Mouse (Mus musculus) midbrain, embryonic 11.5 days (tissue): ENCODE measurements at regions not wholly inside any gene's neighbourhood (a gene's known extent, or its start where the extent isn't known, plus 50 kb on each side); places are given as distances from the start of the nearest gene placed in this dataset.

ENCODE experiments used
- ATAC-seq: fragments of 200-750 bp; cut with Nextera tagmentation; 2 replicates; pipeline ENCODE4 v1.8.0; 2017; ENCODE audit warnings: moderate TSS enrichment, moderate library complexity; ENCODE audit not compliant: low FRiP score
- DNase-seq: peaks from one replicate; pipeline ENCODE4 v3.0.0; 2015; ENCODE audit warnings: low spot score; ENCODE audit errors: missing footprints
- H3K27ac ChIP-seq: fragments of 300-500 bp; sonication (generic); 2 replicates; pipeline ENCODE4 v1.5.1; 2014; ENCODE audit warnings: low read depth, low read length
- H3K27me3 ChIP-seq: fragments of 300-500 bp; sonication (generic); 2 replicates; pipeline ENCODE4 v1.6.1; 2014; ENCODE audit warnings: mild to moderate bottlenecking, low read length, moderate library complexity, mixed read lengths; ENCODE audit not compliant: control insufficient read depth, insufficient read depth
- H3K36me3 ChIP-seq: fragments of 300-500 bp; sonication (generic); 2 replicates; pipeline ENCODE4 v1.6.1; 2014; ENCODE audit warnings: mild to moderate bottlenecking, low read length, moderate library complexity, mixed read lengths; ENCODE audit not compliant: control insufficient read depth, insufficient read depth
- H3K4me1 ChIP-seq: fragments of 300-500 bp; sonication (generic); 2 replicates; pipeline ENCODE4 v1.6.1; 2014; ENCODE audit warnings: low read length; ENCODE audit not compliant: control insufficient read depth, insufficient read depth
- H3K4me2 ChIP-seq: fragments of 300-500 bp; sonication (generic); 2 replicates; pipeline ENCODE4 v1.6.1; 2014; ENCODE audit warnings: mild to moderate bottlenecking, moderate library complexity
- H3K4me3 ChIP-seq: fragments of 300-500 bp; sonication (generic); 2 replicates; pipeline ENCODE4 v1.5.1; 2014; ENCODE audit warnings: low read depth, low read length
- H3K9ac ChIP-seq: fragments of 300-500 bp; sonication (generic); 2 replicates; pipeline ENCODE4 v1.6.1; 2014; ENCODE audit warnings: low read length
- H3K9me3 ChIP-seq: fragments of 300-500 bp; sonication (generic); 2 replicates; pipeline ENCODE4 v1.6.1; 2016; ENCODE audit warnings: low read length; ENCODE audit not compliant: control insufficient read depth
- WGBS: fragments of 180-500 bp; shearing (Covaris S2); extraction: QIAGEN DNeasy Blood & Tissue Kit; methylation state at CpG from one replicate; pipeline ENCODE4 v1.1.7; 2014; 5-methylcytosine and 5-hydroxymethylcytosine counted together

DNA sequence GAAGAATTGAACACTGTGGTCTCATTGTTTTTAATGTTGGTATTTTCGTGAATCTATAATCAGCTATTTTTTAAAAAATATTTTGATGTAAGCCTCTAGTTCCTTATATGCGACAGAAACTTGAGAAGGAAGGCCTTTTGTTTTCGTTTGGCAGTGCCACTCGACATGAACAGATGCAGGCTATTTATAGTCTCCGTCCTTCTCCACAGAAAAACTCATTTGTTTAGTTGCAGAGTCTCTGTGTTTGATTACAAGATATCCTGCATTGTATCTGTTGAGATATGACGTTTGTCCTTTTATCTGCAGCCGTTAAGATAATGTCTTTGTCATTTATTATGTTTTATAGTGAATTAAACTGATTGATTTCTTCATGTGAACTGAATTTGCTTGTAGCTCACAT lies 116.7 kb downstream of the Dhrs2 start:
- ATAC-seq: no peak
- no peak overlapping the region for H3K27ac ChIP-seq
- no peaks in the 10 kb centered on the region; the same call in 1 of the 2 replicates for H3K4me1 ChIP-seq
- H3K27me3 ChIP-seq: no peaks in the 10 kb centered on the region
- H3K9me3 ChIP-seq: no peaks in the 10 kb centered on the region
- no peak overlapping the region for H3K4me2 ChIP-seq
- no peaks in the 10 kb centered on the region for H3K36me3 ChIP-seq
- no peak overlapping the region for H3K9ac ChIP-seq
- no peak overlapping the region for H3K4me3 ChIP-seq
- WGBS: 70% methylated on average over 7 of the region's 7 CpGs
- DNase-seq: no peak

DNA sequence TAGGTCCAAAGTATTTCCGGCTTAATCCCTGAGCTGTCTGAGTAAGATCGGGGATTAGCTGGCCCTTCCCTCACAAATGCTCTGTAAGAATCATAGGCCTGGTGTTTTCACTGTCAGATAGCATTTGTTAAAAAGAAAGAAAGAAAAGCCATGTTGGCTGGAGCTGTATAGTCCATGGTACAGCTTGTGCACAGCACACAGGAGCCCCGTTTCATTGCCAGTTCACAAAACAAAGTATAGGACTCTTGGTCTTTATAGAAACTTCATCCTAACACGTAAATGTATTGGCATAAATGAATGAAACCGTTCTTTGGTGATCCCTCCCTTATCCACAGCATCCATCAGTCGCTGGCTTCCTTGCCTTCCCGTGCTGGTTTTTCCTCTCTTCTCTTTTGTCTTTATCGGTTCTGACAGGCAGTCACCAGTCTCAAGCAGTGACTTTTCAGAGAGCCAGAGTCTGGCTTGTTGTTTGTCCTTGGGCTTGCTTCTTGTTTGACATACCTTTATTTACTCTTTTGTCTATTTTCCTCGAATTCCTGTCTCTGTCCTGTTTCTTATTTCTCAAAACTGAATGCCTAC lies 117.3 kb downstream of the Dhrs2 start:
- H3K27ac ChIP-seq: no peak overlapping the region

DNA sequence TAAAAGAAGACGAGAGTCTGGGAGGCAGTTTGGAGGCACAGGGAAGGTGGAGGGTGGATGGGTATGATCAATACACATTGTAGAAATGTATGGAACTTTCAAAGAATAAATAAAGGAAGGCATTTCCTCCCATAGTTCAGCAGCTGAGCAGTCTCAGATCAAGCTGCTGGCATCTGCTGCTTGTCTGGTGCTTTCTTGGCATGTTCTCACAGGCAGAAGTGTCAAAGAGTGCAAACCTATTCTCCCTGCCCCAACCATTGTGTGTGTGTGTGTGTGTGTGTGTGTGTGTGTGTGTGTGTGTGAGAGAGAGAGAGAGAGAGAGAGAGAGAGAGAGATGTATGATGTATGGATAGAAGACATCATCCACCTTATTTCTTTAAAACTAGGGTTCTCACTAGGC lies 121.5 kb downstream of the Dhrs2 start:
- ATAC-seq: no peak
- H3K4me2 ChIP-seq: no peak overlapping the region
- WGBS: 64% methylated on average over 1 of the region's 1 CpGs

More for the DNA sequence above, 117.3 kb downstream of the Dhrs2 start:
- ATAC-seq: no peak
- Histone ChIP-seq H3K4me2 (no peak overlapping the region), H3K27me3 (no peaks in the 10 kb centered on the region), H3K36me3 (no peaks in the 10 kb centered on the region), H3K4me3 (no peak overlapping the region), H3K9me3 (no peaks in the 10 kb centered on the region), H3K4me1 (no peaks in the 10 kb centered on the region; the same call in 1 of the 2 replicates), H3K9ac (no peak overlapping the region)
- peak; percentile 86 for DNase-seq
- whole genome bisulfite sequencing: 56% methylated on average over 9 of the region's 9 CpGs

DNA sequence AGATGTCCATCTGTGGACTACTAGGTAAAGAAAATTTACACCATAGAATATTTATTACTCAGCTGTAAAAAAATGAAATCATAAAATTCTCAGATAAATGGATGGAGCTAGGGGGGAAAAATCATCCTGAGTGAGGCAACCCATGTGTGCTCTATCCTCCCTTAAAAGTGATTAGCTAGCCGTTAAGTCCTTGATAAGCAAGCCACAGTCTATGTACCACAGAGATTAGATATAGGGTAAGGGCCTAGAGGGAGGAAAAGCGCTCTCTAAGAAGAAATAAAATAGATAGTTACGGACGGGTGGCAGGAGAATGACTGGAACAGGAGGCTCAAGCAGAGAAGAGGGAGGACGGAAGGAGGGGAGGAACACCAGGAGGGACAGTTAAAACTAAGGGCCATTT lies 122.1 kb downstream of the Dhrs2 start:
- ATAC-seq: no peak
- DNase-seq: no peak
- 90% methylated on average over 5 of the region's 5 CpGs for WGBS
- Histone ChIP-seq H3K27ac (no peak overlapping the region), H3K9me3 (no peaks in the 10 kb centered on the region), H3K4me2 (no peak overlapping the region), H3K27me3 (no peaks in the 10 kb centered on the region), H3K9ac (no peak overlapping the region), H3K4me1 (no peaks in the 10 kb centered on the region), H3K36me3 (no peaks in the 10 kb centered on the region), H3K4me3 (no peak overlapping the region)

More for the DNA sequence above, 121.5 kb downstream of the Dhrs2 start:
- Histone ChIP-seq H3K36me3 (no peaks in the 10 kb centered on the region), H3K27ac (no peak overlapping the region), H3K4me3 (no peak overlapping the region), H3K9ac (no peak overlapping the region), H3K4me1 (no peaks in the 10 kb centered on the region), H3K9me3 (no peaks in the 10 kb centered on the region), H3K27me3 (no peaks in the 10 kb centered on the region)
- no peak for DNase-seq

DNA sequence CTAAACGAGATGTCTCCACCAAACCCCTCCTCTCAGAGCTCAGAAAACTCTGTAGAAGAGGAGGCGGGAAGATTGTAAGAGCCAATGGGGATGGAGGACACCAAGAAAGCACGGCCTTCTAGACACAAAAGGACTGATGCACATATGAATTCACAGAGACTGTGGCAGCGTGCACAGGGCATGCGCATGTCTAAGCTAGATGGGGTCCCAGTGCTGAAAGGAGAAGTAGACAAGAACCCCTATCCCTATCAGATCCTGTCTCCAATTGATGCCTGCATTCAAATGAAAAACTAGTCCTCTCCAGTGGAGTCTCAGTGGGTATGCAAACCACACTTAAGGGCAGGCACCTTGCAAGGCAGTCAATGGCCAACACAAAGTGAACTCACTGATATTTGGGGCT lies 123.3 kb downstream of the Dhrs2 start:
- ATAC-seq: no peak
- WGBS: 83% methylated on average over 5 of the region's 5 CpGs

DNA sequence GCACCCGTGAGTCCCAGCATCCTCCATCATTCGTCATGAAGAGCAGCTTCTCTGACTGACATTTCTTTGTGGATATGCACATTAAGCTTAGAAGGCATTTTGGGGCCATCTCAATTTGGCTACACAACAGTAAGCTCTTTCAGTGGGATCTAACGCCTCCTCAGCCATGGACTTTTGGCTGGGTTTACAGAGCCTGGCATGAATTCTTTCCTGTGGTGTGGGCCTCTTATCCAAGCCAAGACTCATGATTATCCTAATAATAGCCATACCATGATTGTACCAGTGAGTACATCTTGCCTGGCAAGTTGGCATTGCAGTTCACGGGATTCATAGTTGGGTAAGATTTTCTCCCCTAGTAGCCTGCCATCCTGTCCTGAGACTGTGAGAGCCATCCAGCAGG lies 126.3 kb downstream of the Dhrs2 start:
- Histone ChIP-seq H3K9me3 (no peaks in the 10 kb centered on the region), H3K4me3 (no peak overlapping the region), H3K27ac (no peak overlapping the region), H3K36me3 (no peaks in the 10 kb centered on the region), H3K4me2 (no peak overlapping the region), H3K4me1 (no peaks in the 10 kb centered on the region), H3K27me3 (no peaks in the 10 kb centered on the region), H3K9ac (no peak overlapping the region)
- WGBS: 85% methylated on average over 4 of the region's 4 CpGs
- ATAC-seq (no peak), DNase-seq (no peak)

More for the DNA sequence above, 123.3 kb downstream of the Dhrs2 start:
- Histone ChIP-seq H3K4me3 (no peak overlapping the region), H3K36me3 (no peaks in the 10 kb centered on the region), H3K4me1 (no peaks in the 10 kb centered on the region), H3K4me2 (no peak overlapping the region), H3K27me3 (no peaks in the 10 kb centered on the region), H3K9ac (no peak overlapping the region), H3K9me3 (no peaks in the 10 kb centered on the region), H3K27ac (no peak overlapping the region)
- DNase-seq: peak; percentile 28

GRCm38 (mm10) chr14:55357258-55357657 lies 121.3 kb upstream of the Dhrs4 start:
- no peaks in the 10 kb centered on the region for H3K36me3 ChIP-seq
- no peak overlapping the region for H3K9ac ChIP-seq
- no peaks in the 10 kb centered on the region for H3K9me3 ChIP-seq
- ATAC-seq: no peak
- no peaks in the 10 kb centered on the region for H3K4me1 ChIP-seq
- H3K4me2 ChIP-seq: no peak overlapping the region
- DNase-seq: no peak
- no peaks in the 10 kb centered on the region for H3K27me3 ChIP-seq
- no peak overlapping the region for H3K27ac ChIP-seq
- H3K4me3 ChIP-seq: no peak overlapping the region
- 88% methylated on average over 2 of the region's 2 CpGs for WGBS

- H3K27me3 ChIP-seq: no peaks in the 10 kb centered on the region
- peak; percentile 31 for DNase-seq
- 80% methylated on average over 2 of the region's 2 CpGs for WGBS
- H3K9ac ChIP-seq: no peak overlapping the region
- H3K4me1 ChIP-seq: no peaks in the 10 kb centered on the region
- H3K36me3 ChIP-seq: no peaks in the 10 kb centered on the region
- H3K9me3 ChIP-seq: no peaks in the 10 kb centered on the region
- no peak overlapping the region for H3K4me3 ChIP-seq
- H3K27ac ChIP-seq: no peak overlapping the region
- ATAC-seq: no peak
- H3K4me2 ChIP-seq: no peak overlapping the region
Measured at GRCm38 (mm10) chr14:55358429-55358828, 120.1 kb upstream of the Dhrs4 start.

- Histone ChIP-seq H3K4me2 (no peak overlapping the region), H3K4me1 (no peaks in the 10 kb centered on the region), H3K27ac (no peak overlapping the region), H3K27me3 (no peaks in the 10 kb centered on the region), H3K9ac (no peak overlapping the region), H3K9me3 (no peaks in the 10 kb centered on the region), H3K4me3 (no peak overlapping the region), H3K36me3 (no peaks in the 10 kb centered on the region)
- DNase-seq: no peak
- no peak for ATAC-seq
- 81% methylated on average over 4 of the region's 4 CpGs for WGBS
Measured at GRCm38 (mm10) chr14:55362316-55362715, 116.2 kb upstream of the Dhrs4 start.
